13 mouse cellular contexts compared by ENCODE assay signal in genomic region chr14:74229560-74230187, GRCm38 (mm10).
"Had no signal": no experiment of that assay in that cellular context is flagged by ENCODE, and none has a peak within 500 bp of the region (broad histone marks: within the 10 kb centered on the region; RNA-seq: fewer than 3 reads in every experiment).

No protein-coding gene starts in this region.

- H3K27me3 ChIP-seq: liver, embryonic 15.5 days had no signal

- H3K9me3 ChIP-seq: limb, embryonic 10.5 days; liver, embryonic 15.5 days had no signal

- H3K4me3 ChIP-seq: layer of hippocampus, adult 2 months; left cerebral cortex, adult 2 months; limb, embryonic 10.5 days; liver, embryonic 15.5 days had no signal

- H3K36me3 ChIP-seq: limb, embryonic 10.5 days; liver, embryonic 15.5 days had no signal

- ATAC-seq: intestine, postnatal 0 days; lung, postnatal 0 days had no signal

- H3K9ac ChIP-seq: liver, embryonic 15.5 days had no signal

- H3K4me2 ChIP-seq: liver, embryonic 11.5 days; liver, embryonic 15.5 days had no signal

- H3K4me1 ChIP-seq: limb, embryonic 10.5 days; liver, embryonic 15.5 days had no signal

- DNase-seq: kidney, adult 8-10 months; kidney, postnatal 4 days; lung, adult 2 months; lung, postnatal 36 days; thymus, postnatal 4 days had no signal

- H3K27ac ChIP-seq: layer of hippocampus, adult 2 months; left cerebral cortex, adult 2 months; limb, embryonic 10.5 days; liver, embryonic 15.5 days; stomach, postnatal 0 days had no signal
